Mouse (Mus musculus): Measurements from ENCODE around the gene Nags.

Gene Nags

DNA sequence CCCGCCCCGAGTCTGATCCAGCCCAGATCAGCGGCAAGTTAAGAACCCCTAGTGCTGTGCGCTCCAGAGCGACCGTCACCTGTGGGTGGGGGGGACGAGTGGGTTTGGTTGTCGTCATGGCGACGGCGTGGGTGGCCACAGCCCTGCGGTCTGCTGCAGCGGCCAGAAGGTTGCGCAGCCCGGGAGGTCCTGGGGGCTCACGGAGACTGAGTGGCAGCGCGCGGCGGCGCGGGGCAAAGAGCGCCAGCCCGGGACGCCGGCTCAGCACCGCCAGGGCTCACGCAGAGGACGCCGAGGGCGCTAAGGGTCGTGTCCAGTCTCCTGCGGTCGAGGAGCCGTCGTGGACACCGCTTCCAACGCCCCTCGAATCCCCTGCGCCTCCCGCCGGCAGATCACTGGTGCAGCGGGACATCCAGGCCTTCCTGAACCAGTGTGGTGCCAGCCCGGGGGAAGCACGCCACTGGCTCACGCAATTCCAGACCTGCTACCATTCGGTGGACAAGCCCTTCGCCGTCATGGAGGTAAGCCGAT lies at the start of gene Nags:
TSS of gene Nags (plus strand) at position 43 of the 531 bp plus-strand sequence.
- DNase-seq (ENCODE audit: extremely low read depth, low read depth, low spot score), result no peak

DNA sequence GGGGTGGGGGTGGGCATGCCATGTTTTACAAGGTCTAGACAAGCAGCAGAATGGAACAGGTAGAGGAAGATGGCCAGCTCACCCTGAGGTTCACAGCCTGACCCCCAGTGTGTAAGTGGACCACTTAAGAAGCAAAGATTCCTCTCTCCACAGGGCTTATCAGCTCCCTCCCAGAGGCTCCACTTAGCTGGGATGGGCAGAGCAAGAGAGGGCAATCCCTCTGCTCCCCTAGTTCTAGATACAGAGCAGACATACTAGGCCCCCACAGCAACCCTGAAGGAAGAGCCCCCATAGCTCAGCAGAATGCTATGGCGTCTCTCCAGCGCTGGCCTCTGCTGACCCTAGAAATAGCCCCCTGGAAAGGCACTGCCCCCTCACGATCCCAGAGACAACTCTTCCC lies 49.6 kb upstream of the Nags start:
- no peak for DNase-seq (ENCODE audit: extremely low read depth, low read depth, low spot score)

GRCm38 (mm10) chr11:102096446-102096845 lies 48.9 kb upstream of the Nags start:
- DNase-seq (ENCODE audit: extremely low read depth, low read depth, low spot score), result no peak

- no peak for DNase-seq (ENCODE audit: extremely low read depth, low read depth, low spot score)
Observed at GRCm38 (mm10) chr11:102096887-102097391, 48.4 kb upstream of the Nags start.

DNA sequence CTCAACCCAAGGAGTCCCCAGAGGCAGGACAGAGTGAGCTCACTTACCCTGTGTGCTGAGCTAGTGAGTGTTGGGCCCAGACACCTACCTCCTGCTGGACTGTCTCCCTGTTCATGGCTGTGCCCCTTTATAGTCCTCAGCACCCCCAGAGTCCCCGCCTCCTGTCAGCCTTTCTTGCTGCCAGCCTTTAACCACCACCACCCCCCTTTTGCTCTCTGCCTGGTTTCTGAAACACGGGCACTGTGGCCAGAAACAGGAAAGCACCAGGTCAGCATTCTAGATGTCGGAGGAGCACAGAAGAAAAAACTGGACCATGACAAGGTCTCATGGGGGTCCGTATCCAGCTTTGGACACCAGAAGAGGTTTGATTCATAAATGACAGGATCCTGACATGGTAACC lies 44.1 kb upstream of the Nags start, which contains the start of gene Ppy:
TSS of gene Ppy (minus strand) at position 101 of the 400 bp plus-strand sequence.
- DNase-seq (ENCODE audit: extremely low read depth, low read depth, low spot score), result no peak

DNA sequence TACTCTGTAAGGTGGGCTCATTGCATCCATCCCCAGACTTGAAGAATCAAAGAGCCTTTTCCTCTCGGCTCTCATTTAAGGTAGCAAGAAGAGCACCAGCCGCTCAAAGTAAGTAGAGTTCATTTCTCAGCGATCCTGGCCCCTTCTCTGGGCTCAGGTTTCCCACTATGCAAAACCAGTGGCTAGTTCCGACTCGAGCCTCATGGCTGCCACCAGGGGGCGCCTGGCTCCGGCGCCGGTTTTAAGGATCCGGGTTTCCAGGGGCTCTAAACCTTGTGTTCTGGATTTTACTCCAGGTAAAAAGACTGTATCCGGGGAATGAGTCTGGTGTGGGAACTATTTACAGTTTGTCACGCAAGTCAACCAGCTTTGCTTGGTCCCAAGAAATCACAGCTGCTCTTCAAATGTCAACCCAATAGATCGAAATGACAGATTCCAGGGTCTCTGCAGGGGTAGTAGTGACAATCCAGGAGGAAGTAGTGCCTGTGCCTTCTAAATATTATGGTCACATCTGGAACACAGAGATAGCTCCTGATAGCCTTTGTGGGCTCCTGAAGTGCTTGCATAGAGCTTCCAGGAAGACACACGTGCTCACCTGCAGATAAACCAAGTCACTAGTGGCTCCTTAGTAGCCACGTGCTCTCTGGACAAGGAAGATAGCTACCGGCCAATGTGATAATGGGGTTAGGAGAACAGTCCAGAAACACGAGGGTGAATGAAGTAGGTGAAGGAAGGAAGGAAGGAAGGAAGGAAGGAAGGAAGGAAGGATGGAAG lies 42.6 kb upstream of the Nags start:
- no peak for DNase-seq (ENCODE audit: extremely low read depth, low read depth, low spot score)

GRCm38 (mm10) chr11:102106911-102107310 lies 38.4 kb upstream of the Nags start:
- DNase-seq (ENCODE audit: extremely low read depth, low read depth, low spot score), result no peak

DNA sequence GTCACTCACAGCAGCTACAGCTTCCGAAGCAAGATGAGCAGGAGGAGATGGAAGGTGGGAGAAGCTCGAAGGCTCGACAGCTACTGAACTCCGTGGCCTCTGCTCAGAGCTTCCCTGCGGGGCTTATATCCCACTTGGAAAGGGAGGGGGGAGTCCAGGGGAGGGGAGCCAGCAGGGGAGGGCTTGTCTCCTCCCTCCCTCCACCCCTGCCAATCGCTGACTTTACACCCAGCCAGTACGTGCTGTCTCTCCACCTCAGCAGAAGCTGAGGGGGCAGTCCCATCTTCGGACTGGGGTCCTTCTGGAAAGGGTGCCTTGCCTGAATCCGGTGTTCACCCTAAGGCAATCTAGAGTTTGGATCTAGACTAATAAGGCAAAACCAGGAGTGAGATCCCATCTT lies 37.6 kb upstream of the Nags start, which contains the start of gene Pyy:
TSS of gene Pyy (minus strand) at position 101 of the 400 bp plus-strand sequence.
- DNase-seq (ENCODE audit: extremely low read depth, low read depth, low spot score), result no peak

GRCm38 (mm10) chr11:102111576-102111975 lies 33.7 kb upstream of the Nags start:
- no peak for DNase-seq (ENCODE audit: extremely low read depth, low read depth, low spot score)

DNA sequence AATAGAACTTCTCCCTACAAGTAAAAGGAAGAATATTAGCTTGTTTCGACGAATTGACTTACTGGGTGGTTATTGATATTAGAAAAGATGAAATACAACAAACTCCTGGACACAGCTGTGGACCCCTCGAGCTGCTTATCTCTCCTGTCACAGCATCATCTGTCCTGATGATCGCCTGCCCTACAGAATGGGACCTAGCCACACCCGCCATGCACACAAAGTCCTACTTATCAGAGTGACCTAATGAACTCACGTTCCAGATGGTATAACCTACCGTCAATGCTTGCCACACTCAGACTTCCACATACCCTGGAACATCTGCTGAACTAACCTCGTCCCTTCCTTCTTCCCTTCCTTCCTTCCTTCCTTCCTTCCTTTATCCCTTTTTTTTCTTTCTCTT lies 29.1 kb upstream of the Nags start:
- DNase-seq (ENCODE audit: extremely low read depth, low read depth, low spot score), result no peak

DNA sequence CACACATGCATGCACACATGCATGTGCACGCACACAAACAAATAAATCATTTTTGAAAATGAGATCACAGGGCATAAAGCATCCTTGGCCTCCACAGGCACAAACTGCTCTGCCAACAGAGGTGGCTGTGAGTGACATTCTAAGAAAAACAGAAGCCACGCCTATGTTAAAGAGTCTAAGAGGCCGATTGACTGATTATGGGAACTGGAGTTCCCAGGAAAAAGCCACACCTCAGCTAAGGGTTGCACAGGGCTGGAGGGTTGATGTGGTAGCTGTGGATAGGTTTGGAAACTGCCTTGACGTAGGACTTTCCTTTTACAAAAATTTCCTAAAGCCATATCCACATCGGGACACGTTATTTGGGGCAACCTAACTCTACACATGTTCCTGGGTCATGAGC lies 27.9 kb upstream of the Nags start:
- DNase-seq (ENCODE audit: extremely low read depth, low read depth, low spot score), result no peak

- no peak for DNase-seq (ENCODE audit: extremely low read depth, low read depth, low spot score)
Observed at GRCm38 (mm10) chr11:102134516-102134915, 10.8 kb upstream of the Nags start.

GRCm38 (mm10) chr11:102137625-102138446 lies 7.5 kb upstream of the Nags start:
- no peak for DNase-seq (ENCODE audit: extremely low read depth, low read depth, low spot score)

GRCm38 (mm10) chr11:102138447-102138740 lies 6.9 kb upstream of the Nags start:
- no peak for DNase-seq (ENCODE audit: extremely low read depth, low read depth, low spot score)

DNA sequence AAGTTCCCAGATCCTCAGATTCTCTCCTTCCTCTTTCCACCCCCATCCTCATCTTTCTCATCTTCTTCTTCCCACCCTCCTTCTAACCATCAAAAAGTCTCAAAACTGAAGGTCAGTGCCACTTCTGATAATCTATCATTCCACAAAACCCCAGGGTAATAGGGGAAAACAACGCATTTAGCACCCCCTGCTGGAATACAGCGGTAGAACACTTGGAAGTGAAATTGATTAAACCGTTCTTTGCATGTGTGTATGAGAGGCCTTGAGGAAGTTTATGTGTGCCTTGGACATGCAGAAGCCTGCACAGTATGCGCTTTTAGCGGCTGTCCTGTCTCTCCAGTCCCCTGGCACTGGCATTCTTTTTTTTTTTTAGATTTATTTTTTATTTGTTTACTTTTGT lies 4.8 kb upstream of the Nags start:
- no peak for DNase-seq (ENCODE audit: extremely low read depth, low read depth, low spot score)

- no peak for DNase-seq (ENCODE audit: extremely low read depth, low read depth, low spot score)
Observed at GRCm38 (mm10) chr11:102142355-102142754, 3.0 kb upstream of the Nags start.

DNA sequence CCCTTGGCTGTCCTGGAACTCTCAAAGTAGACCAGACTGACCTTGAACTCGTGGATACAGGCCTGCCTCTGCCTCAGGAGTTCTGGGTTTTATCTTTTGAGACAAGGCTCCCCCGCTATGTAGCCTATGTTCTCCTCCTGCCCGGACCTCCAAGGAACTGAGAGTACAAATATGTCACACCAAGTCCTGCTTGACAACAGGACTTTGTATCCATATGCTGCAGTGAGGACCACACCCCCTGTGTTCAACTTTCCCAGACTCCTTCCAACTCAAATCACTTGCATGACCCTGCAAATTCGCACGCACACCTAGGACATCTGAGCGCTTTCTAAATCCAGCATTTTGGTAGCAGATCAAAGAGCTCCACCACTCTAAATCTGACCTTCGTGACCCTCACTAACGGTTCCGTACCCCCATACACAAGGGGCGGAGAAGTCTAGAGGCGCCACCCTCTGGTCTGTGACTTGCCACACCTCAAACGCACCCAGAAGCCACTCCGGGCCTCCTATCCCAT lies 299 bp upstream of the Nags start:
- no peak for DNase-seq (ENCODE audit: extremely low read depth, low read depth, low spot score)

- no peak for DNase-seq (ENCODE audit: extremely low read depth, low read depth, low spot score)
Observed at GRCm38 (mm10) chr11:102146005-102146404, 692 bp downstream of the Nags start.

- no peak for DNase-seq (ENCODE audit: extremely low read depth, low read depth, low spot score)
Observed at GRCm38 (mm10) chr11:102146531-102146930, 1.2 kb downstream of the Nags start.

GRCm38 (mm10) chr11:102147213-102147989 lies 2.1 kb downstream of the Nags start:
- no peak for DNase-seq (ENCODE audit: extremely low read depth, low read depth, low spot score)
